Mouse (Mus musculus) forebrain, postnatal 0 days (tissue): ENCODE results near the gene Auts2. TPM values are rescaled to one million over a fixed set of nuclear protein-coding genes. Genes with fewer than 3 reads are reported as not detected.

Experiments
- ATAC-seq: fragments of 200-750 bp; cut with Nextera tagmentation; 2 replicates; pipeline ENCODE4 v1.8.0; 2017; ENCODE audit warnings: mild to moderate bottlenecking, moderate library complexity
- DNase-seq: peaks from one replicate; pipeline ENCODE4 v3.0.0-alpha.2; 2015
- H3K27ac ChIP-seq: fragments of 300-500 bp; sonication (generic); 2 replicates; pipeline ENCODE4 v1.5.1; 2014; ENCODE audit warnings: low read depth, mild to moderate bottlenecking, antibody characterized with exemption, low read length, moderate library complexity, mixed read lengths
- H3K27me3 ChIP-seq: fragments of 300-500 bp; sonication (generic); 2 replicates; pipeline ENCODE4 v1.6.1; 2014; ENCODE audit warnings: mild to moderate bottlenecking, low read length, mixed read lengths; ENCODE audit not compliant: insufficient read depth
- H3K36me3 ChIP-seq: fragments of 300-500 bp; sonication (generic); 2 replicates; pipeline ENCODE4 v1.6.1; 2014; ENCODE audit warnings: mild to moderate bottlenecking, moderate library complexity; ENCODE audit not compliant: insufficient read depth
- H3K4me1 ChIP-seq: fragments of 300-500 bp; sonication (generic); 2 replicates; pipeline ENCODE4 v1.6.1; 2014; ENCODE audit warnings: antibody characterized with exemption; ENCODE audit not compliant: insufficient read depth
- H3K4me2 ChIP-seq: fragments of 300-500 bp; sonication (generic); 2 replicates; pipeline ENCODE4 v1.6.1; 2014; ENCODE audit warnings: low read depth, mild to moderate bottlenecking, moderate library complexity
- H3K4me3 ChIP-seq: fragments of 300-500 bp; sonication (generic); 2 replicates; pipeline ENCODE4 v1.5.1; 2014; ENCODE audit warnings: low read depth, low read length, mixed read lengths
- H3K9ac ChIP-seq: fragments of 300-500 bp; sonication (generic); 2 replicates; pipeline ENCODE4 v1.6.1; 2014; ENCODE audit warnings: mild to moderate bottlenecking
- H3K9me3 ChIP-seq: fragments of 300-500 bp; sonication (generic); 2 replicates; pipeline ENCODE4 v1.6.1; 2016; ENCODE audit warnings: low read length
- CTCF ChIP-seq: sonication (generic); IDR thresholded peaks from 2 replicates; pipeline ENCODE4 v1.5.1; 2016; ENCODE audit warnings: antibody characterized with exemption, control low read depth, low read depth
- WGBS: fragments of 180-500 bp; shearing (Covaris S2); extraction: QIAGEN DNeasy Blood & Tissue Kit; methylation state at CpG from one replicate; pipeline ENCODE4 v1.1.7; 2014; 5-methylcytosine and 5-hydroxymethylcytosine counted together
- polyA plus RNA-seq: library from polyadenylated mRNA; unstranded; fragments of >200 nt; fragmentation: Nextera tagmentation; extraction: Ambion mirVana; gene quantifications from 2 replicates; pipeline ENCODE4 v1.2.1, GENCODE M21; 2015
- total RNA-seq: library from RNA; depleted of rRNA; stranded (reverse); fragments of >200 nt; gene quantifications from 2 replicates; pipeline ENCODE4 v1.2.3, GENCODE M21; 2014

Gene Auts2
- total and polyA plus RNA-seq, 2 experiments from 2014 or later: 40.9 to 66.2 TPM

- H3K4me2 ChIP-seq: 0 out of 2 replicates have a peak overlapping the region, but pooled peaks have one; percentile 1
- H3K27ac ChIP-seq: peak overlapping the region; percentile 50; the same call in 1 of the 2 replicates
- 61% methylated on average over 9 of the region's 9 CpGs for WGBS
- no peaks in the 10 kb centered on the region for H3K27me3 ChIP-seq
- ATAC-seq (peak; percentile 82), DNase-seq (peak; percentile 46)
- H3K4me1 ChIP-seq: 0 out of 2 replicates have a peak, but pooled peaks cover 12% of the 10 kb centered on the region
- no peaks in the 10 kb centered on the region for H3K36me3 ChIP-seq
- H3K9ac ChIP-seq: no peak overlapping the region
- H3K4me3 ChIP-seq: no peak overlapping the region
- no peaks in the 10 kb centered on the region for H3K9me3 ChIP-seq
- TF ChIP-seq CTCF: no peak
Measured at GRCm38 (mm10) chr5:131767176-131767575, 776.0 kb downstream of the Auts2 start.

- TF ChIP-seq CTCF: no peak
- DNase-seq (no peak), ATAC-seq (no peak)
- Histone ChIP-seq H3K27me3 (no peaks in the 10 kb centered on the region), H3K4me1 (no peaks in the 10 kb centered on the region), H3K36me3 (no peaks in the 10 kb centered on the region), H3K4me3 (no peak overlapping the region), H3K27ac (no peak overlapping the region), H3K9me3 (no peaks in the 10 kb centered on the region), H3K9ac (no peak overlapping the region), H3K4me2 (no peak overlapping the region)
- 94% methylated on average over 13 of the region's 13 CpGs for WGBS
Measured at GRCm38 (mm10) chr5:131759432-131759831, 783.7 kb downstream of the Auts2 start.

DNA sequence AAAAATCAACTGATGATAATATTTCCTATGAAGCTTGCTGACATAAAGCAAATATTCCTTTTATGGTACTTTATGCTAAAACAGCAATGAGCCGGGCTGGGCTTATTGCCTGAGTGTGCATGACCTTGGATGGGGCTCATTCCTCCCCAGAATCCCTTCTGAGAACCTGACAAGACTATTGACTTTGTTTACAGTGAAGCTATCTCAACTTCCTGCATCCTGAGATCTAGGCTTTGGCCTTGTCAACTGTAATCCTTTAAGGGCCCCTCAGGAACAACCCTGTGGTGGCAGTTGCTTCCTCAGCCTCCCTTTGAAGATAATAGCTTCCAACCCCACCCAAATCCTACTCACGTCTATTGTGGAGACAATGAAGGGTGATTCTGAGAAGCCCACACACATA is 792.8 kb downstream of the Auts2 start:
- DNase-seq (no peak), ATAC-seq (no peak)
- Histone ChIP-seq H3K27me3 (no peaks in the 10 kb centered on the region), H3K36me3 (no peaks in the 10 kb centered on the region; the same call in 1 of the 2 replicates), H3K9me3 (no peaks in the 10 kb centered on the region), H3K27ac (no peak overlapping the region), H3K4me3 (no peak overlapping the region), H3K9ac (no peak overlapping the region), H3K4me2 (no peak overlapping the region), H3K4me1 (peaks cover 4% of the 10 kb centered on the region; the same call in 1 of the 2 replicates)
- WGBS: 75% methylated on average over 2 of the region's 2 CpGs
- TF ChIP-seq CTCF: no peak

DNA sequence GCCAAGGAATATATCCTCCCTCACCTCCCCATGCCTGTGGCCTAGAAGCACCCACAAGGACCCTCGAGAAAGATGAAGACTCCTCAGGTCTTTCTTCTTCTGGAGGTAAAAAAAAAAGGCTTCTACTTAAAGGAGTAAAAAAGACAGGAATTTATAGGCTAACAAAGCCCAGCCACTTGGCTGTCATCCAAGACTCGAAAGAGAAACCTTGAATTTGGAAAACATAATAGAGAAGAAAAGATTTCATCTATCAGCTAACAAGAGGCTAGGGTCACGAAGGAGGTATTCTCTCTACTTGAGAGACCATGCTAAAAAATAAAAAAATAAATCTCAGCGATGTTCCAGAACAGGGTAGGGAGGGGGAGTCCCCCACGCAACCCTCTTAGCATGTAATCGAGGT is 793.9 kb downstream of the Auts2 start:
- Histone ChIP-seq H3K4me2 (no peak overlapping the region), H3K36me3 (no peaks in the 10 kb centered on the region; the same call in 1 of the 2 replicates), H3K4me3 (no peak overlapping the region), H3K27me3 (no peaks in the 10 kb centered on the region), H3K27ac (no peak overlapping the region), H3K9ac (no peak overlapping the region), H3K9me3 (no peaks in the 10 kb centered on the region), H3K4me1 (peaks cover 4% of the 10 kb centered on the region; the same call in 1 of the 2 replicates)
- 18% methylated on average over 6 of the region's 6 CpGs for WGBS
- no peak for TF ChIP-seq CTCF
- DNase-seq: peak; percentile 36
- ATAC-seq: no peak

GRCm38 (mm10) chr5:131743069-131743468 is 800.1 kb downstream of the Auts2 start:
- Histone ChIP-seq H3K4me2 (no peak overlapping the region), H3K27me3 (no peaks in the 10 kb centered on the region), H3K36me3 (no peaks in the 10 kb centered on the region), H3K9me3 (no peaks in the 10 kb centered on the region), H3K4me1 (no peaks in the 10 kb centered on the region), H3K9ac (no peak overlapping the region), H3K27ac (no peak overlapping the region), H3K4me3 (no peak overlapping the region)
- no peak for DNase-seq
- TF ChIP-seq CTCF: no peak
- ATAC-seq: no peak
- WGBS: 36% methylated on average over 8 of the region's 8 CpGs

GRCm38 (mm10) chr5:131737476-131737875 is 805.7 kb downstream of the Auts2 start:
- H3K9me3 ChIP-seq: no peaks in the 10 kb centered on the region
- H3K4me1 ChIP-seq: no peaks in the 10 kb centered on the region
- TF ChIP-seq CTCF: no peak
- no peaks in the 10 kb centered on the region for H3K36me3 ChIP-seq
- H3K4me3 ChIP-seq: no peak overlapping the region
- DNase-seq (no peak), ATAC-seq (no peak)
- 72% methylated on average over 6 of the region's 6 CpGs for WGBS
- no peak overlapping the region for H3K9ac ChIP-seq
- no peak overlapping the region for H3K27ac ChIP-seq
- H3K4me2 ChIP-seq: no peak overlapping the region
- H3K27me3 ChIP-seq: no peaks in the 10 kb centered on the region

DNA sequence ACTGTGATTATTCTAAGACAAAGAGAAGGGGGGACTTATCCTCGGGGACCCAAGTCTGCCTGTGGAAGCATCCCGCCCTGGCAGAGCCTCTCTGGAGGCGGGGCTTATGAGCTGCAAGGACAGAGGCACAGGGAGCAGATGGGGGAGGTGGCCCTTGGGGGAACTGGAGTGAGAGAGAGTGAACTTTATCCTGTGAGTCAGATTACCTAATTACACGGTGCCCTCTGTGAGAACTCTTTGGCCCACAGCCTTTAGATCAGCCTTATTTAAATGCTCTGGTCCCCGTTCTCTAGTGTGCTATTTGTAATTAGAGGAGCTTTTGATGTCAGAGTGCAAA is 809.9 kb downstream of the Auts2 start:
- TF ChIP-seq CTCF: no peak
- ATAC-seq: no peak

More for the DNA sequence above, 809.9 kb downstream of the Auts2 start:
- no peaks in the 10 kb centered on the region for H3K36me3 ChIP-seq
- DNase-seq: no peak
- H3K4me2 ChIP-seq: no peak overlapping the region
- 10% methylated on average over 5 of the region's 5 CpGs for WGBS
- H3K9me3 ChIP-seq: no peaks in the 10 kb centered on the region
- H3K27ac ChIP-seq: no peak overlapping the region
- no peaks in the 10 kb centered on the region for H3K27me3 ChIP-seq
- H3K4me3 ChIP-seq: no peak overlapping the region
- no peaks in the 10 kb centered on the region for H3K4me1 ChIP-seq
- no peak overlapping the region for H3K9ac ChIP-seq
